Mouse (Mus musculus) left cerebral cortex, adult 8-10 months (tissue): Measurements from ENCODE around the gene Ncoa6. TPM values are rescaled to one million over a fixed set of nuclear protein-coding genes. Genes with fewer than 3 reads are reported as not detected.
"Not testable (repeated sequence)": the region's sequence is repeated elsewhere in the genome, so short reads cannot be mapped to it uniquely, and the experiment has no call there.

Experiments
- DNase-seq, 2 experiments: peaks; one replicate each; pipeline ENCODE4 v3.0.0; 2022; ENCODE audit warnings: low spot score in 2 of 2
- total RNA-seq, 4 experiments: library from RNA; stranded (reverse); gene quantifications; 2 replicates each; pipeline ENCODE4 v1.2.4; 2022

Gene Ncoa6
- total RNA-seq = 10 to 100 TPM; 55.5 to 61.2 (median 57.9) TPM

DNA sequence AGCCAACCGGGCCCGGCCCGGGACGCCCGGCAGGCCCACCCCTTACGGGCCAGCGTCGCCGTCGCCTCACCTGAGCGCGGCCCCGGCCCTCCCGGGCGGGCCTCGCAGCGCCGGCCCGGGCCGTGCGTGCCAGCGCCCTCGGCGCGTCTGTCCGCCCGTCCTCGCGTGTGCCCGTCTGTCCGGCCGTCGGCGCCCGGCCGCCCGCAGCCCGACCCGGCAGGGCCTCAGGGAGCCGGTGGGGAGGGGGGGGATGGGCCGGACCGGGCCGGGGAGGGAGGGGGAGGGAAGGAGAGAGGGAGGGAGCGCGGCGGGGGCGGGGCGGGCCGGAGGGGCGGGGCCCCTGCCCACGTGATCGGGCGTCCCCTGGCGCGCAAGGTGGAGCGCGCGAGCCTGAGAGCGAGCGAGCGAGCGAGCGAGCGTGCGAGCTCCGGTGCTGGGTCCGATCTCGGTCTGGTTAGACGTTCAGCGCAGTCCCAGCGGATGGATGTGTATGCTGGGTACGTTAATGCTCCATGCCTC is at the start of gene Ncoa6:
Ncoa6 (minus strand) TSS at position 325 of the 519 bp plus-strand sequence.
- peak; percentile 28 to 33 for DNase-seq

DNA sequence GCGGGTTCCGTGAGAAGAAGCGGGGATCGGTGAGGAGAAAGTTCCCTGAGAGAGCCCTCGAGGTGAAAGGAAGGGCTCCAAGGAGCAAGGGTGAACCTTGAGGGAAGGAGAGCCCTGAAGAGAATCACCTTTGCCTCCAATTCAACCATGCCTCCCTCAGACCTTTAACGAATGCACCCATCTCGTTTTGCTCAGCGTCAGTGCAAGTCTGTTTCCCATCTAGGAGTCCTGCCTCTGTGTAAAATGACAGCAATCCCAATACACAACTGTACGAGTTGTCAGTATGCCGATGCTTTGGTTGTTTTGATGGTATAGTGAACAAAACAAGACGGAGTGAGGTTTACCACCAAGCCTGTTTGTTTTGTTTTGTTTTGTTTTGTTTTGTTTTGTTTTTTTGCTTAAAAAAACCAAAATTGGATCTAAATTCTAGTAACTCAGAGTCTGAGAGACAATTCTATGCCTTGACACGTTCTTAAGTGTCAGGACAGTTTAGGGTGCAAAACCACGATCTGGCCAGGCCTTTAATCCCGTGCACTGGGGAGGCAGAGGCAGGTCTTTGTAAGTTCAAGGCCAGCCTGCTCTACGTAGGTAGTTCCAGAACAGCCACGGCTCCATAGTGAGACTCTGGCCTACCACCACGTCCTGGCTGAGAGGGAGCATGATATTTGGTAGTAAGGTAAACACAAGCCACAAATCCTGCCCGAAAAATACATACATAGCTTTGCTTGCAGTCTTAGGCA is 45.0 kb upstream of the Ncoa6 start:
- DNase-seq = no peak

DNA sequence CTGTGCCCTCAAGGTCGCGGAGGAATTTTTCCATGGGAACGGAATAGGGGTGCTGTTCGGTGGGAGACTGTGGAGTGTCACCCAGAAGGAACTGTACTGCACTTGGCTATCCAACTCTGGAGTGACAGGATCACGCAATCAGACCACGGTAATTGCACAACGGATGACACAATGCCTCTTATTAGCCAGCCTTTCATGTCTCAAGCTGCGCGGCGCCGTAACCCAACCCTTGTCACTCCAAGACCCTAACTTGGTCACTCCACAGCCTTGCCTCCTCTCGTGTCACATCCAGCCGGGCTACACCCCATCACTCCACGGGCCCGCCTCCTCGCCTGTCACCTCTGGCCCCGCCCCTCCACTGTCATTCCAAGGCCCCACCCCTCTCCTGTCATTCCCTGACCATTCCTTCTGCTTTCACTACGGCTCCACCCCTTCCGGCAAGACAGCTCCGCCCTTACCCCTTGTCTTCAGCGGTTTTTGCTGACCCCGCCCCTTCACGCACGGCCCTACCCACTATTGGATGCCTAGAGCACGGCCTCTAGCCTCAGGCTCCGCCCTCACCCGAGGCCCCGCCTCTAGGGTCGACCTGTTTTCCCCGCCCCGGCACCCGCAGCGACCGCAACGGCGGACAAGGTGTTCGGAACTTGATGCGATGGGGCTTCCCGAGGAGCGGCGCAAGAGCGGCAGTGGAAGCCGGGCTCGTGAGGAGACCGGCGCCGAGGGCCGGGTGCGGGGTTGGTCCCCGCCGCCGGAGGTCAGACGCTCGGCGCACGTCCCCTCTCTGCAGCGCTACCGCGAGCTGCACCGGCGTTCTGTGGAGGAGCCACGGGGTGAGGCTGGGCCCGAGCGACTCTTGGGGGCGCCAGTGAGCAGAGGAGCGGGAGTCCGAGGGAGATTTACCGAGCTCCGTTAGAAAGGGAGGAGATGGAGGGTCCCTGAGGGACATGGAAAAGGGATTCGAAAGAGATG is 44.0 kb upstream of the Ncoa6 start, which contains the start of the genes Acss2 and Ggt7:
Acss2 (plus strand) TSS at position 494 of the 969 bp plus-strand sequence.
Ggt7 (minus strand) TSS at position 783 of the 969 bp plus-strand sequence.
- peak; percentile 94 to 99 for DNase-seq

DNA sequence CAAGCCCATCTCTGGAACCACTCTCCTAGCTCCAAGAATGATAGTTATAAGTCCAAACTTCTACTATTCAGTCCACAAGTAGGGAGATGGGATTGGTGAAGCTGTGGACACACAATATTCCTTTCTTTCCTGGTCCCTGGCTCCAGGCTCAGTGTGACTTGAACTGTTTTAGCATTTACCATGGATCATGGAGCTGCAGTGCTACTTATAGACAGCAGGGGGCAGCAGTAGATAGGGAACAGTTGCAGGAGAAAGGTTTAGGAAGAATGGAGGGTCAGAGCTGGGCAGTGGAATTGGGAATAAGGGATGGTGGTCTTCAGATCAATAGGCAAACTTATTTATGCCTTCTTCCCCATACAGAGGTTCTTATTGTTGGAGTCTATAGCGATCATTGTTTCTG is 42.2 kb upstream of the Ncoa6 start:
- no peak for DNase-seq

DNA sequence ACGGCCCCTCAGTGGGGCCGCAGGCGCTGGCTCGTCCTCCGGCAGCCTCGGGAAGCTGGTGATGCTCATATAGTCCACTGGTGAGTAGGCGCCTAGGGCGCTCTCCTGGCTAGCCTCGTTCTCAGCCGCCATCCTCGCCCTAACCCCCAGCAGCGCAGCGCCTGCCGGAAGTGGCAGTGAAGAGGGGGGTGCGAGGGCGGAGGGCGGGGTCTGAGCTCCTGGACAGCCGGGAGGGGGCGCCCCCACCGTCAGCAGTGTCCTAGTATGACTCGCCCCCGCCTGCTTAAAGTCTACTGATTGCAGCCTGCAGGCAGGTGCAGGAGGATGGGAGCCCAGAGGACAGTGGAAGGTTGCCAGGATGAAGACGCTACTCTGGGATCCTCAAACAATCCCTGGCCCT is 41.0 kb upstream of the Ncoa6 start:
- DNase-seq = peak; percentile 75 to 92

DNA sequence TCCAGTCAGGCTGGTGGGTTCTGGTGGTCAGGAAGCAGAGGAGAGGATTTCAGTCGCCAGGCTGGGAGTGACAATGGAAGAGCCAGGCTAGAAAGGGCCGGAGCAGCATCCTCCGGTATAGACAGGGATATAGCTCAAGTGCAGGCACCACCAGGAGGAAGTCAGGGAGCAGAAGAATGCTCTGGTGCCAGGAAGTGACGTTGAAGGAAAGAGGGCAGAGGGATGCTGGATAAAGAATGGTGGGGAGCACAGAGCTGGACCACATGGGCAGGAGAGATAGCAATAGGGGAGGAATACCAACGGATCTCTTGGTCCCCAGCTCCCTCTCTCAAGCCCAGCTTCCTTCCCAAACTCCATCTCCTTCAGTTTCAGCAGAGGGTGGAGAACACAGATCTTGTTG is 39.8 kb upstream of the Ncoa6 start:
- no peak for DNase-seq

DNA sequence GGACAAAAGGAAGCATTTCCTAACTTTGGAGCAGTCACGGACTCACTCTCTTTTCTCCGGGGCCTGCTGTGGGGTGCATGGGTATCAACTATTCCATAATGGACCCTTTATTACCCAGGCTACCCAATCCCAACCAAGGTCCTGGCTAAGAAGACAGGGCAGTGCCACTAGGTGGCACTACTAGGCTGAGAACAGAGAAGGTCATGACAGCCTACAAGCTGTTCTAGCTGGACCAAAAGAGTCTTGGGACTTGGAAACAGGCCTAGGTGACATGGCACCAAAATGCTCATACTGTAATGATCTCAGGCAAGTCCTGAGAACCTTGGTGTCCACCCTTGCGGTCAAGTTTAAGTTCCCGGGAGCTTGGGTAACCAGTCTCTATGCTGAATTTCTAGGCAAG is 38.8 kb upstream of the Ncoa6 start:
- no peak for DNase-seq

DNA sequence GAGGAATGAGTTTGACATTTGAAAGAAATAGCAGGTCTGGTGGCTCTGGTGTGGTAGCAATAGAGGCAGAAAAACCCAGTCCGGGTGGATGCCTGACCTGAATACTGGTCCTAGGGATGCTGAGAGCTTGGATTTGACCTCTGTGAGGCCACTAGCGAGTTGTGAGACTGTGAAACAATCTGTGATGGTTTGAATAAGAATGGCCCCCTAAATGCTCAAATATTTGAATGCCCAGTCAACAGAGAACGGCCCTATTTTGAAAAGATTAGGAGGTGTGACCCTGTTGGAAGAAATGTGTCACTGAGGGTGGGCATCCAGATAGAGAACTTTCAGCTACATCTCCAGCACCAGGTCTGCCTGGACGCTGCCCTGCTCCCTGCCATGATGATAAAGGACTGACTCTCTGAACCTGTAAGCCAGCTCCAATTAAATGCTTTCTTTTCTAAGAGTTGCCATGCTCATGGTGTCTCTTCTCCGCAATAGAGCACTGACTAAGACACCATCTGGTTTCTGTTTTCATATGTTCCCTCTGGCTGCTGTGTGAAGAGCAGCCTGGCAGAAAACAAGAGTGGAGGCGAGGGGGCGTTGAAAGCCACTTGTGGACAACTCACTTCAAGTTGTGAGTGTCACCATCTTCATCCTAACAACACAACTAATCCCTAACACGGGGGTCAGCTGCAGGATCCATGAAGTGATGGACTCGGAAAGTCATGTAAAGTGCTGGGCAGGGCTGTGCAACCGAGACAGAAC is 34.2 kb upstream of the Ncoa6 start:
- DNase-seq = no peak

DNA sequence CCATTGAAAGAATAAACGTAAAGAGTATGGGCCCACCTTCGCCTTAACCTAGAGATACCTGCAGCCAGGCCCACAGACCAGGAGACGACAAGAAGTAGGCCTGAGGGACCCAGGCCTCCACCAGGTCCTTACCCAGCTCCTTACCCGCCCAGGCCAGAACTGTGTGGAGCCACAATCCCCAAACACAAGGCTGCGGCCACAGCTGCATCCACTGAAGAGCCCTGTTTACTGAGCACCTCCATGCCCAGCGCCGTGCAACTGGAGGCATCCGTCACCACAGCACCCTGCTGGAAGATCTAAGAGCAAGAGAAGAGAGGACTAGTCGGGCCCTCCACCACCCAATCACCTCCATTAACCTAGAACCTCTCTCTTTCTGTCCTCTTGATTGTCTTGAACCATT is 32.1 kb upstream of the Ncoa6 start:
- no peak for DNase-seq

DNA sequence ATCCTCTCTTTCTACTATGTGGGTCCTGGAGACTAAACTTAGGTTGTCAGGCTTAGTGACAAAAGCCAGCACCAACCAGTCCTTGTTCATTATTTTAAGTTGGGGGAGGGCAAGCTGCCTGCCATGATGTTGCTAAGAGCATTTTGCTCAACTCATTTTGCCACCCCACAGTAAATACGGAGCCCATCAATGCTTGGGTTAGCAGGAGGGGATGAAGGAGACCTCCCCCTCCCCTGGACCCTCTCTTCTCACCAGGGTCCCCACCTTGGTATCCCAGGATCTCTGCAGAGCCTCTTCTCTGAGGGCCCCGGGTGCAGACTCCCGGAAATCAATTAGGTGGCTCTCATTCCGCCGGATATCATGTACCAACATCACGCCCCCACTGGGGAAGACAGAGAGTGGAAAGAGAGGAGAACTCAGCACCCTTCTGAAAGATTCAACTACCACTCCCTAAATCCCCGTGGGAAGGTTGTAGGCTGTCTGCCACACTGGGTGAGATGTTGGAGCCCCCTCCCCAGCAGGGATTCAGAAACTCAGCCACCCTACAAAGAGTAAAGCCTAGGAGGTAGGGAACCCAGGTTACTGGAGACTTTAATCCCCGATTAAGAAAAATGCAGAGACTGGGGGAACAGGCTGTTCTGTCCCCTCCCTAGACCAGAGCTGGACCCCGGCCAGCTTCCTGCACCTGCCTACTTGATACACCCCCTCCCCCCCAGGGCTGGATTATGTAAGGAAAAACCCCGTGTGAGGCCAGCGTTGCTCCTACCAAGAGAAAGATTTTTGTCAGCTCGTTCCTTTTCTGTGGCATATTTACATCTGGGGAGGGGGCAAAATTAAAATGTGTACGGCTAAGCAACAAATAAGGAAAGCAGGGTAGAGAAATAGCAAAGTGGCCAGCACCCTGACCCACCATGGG is 31.0 kb upstream of the Ncoa6 start:
- no peak for DNase-seq

DNA sequence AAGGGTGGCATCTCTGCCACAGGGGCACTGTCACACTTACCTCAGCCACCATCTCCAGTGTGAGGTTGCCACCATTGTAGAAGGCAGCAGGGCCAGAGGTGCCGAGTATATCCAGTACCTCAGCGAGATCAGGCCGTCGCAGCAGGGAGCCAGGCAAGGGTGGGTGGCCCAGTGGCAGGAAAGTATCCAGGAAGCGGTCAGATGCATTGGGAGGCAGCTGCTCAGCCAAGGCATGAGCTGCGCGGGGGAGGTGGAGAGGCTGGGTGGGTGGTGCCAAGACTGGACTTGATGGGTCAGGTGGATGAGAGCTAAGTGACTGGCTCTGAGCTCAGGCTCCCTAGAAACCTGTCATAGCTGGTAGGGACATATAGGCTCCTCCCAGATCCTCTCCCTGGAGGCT is 28.9 kb upstream of the Ncoa6 start:
- peak in 1 of 2 experiments; percentile 66 for DNase-seq

DNA sequence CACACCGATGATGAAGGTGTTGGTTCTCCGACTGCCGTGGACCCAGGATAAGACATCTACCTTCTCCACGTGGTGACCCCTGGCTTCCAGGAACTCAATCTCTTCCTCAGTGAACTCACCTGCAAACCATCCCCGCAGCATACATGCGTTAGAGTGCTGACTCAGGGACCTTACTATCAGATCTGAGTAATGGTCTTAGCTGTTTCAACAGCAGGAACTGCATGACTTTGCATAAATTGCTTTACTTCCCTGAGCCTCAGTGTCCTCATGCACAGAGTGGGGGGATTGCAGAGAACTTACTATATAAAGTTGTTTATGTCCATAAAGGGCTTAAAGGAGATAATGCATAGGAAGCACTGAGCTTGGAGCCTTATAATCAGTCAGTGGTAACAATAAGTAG is 17.3 kb upstream of the Ncoa6 start:
- DNase-seq = no peak

DNA sequence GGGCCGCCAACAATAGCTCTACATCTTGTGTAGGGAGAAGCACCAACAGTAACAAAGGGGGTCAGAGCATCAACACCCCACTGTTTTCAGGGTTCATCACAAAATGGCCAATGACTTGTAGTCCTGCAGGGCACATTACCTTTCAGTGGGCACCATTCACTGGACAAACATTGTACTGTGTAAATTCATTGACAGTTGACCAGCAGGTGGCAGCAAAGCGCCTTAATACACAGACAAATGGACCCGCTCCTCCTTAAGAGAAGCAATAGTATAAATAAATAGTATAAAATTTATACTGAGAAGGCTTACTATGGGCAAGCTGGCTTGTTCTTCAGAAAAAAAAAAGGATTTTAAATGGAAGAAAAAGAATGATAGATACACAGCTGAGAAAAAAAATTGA is 8.3 kb upstream of the Ncoa6 start:
- no peak for DNase-seq

DNA sequence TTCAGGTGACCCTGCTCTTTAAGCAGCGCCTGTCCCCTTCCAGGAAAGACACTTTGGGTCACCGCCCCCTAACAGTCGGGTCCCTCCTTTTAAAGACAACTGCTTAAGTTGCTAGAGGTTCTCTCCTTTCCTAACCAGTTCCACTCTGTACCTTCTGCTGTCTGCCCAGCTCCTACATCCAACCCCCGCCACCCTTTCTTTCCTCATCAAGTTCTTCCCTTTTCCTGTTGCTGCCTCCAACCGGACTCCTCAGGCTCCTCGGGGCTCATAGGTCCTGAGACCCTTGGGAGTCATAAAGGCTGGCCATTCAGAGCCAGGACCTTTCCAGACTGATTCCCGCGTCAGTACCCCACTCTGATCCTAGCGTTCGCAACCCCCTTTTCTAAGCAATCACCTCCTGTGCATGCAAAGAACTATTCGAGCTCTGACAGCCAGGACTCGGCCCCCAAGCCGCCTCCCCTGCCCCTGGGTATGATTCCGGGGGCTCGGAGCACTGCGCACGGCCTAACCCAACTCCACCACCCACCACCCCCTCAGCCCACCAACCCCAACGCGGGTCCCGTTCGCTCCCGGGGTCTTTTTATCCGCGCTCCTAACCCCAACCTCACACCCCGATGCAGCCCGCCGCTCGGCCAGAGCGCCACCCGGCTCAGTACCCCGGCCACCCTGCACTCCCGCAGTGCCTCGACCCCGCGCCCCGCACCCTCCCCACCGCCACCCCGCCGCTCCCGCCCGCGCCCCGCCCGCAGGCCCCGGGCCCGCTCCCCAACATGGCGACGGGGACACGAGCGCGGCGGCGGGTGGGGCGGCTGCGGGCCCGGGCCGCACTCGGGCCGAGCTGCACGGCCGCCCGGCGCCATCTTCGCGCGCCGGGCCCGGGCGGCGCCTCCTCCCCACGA is 774 bp downstream of the Ncoa6 start:
- peak in 1 of 2 experiments; percentile 36 for DNase-seq

DNA sequence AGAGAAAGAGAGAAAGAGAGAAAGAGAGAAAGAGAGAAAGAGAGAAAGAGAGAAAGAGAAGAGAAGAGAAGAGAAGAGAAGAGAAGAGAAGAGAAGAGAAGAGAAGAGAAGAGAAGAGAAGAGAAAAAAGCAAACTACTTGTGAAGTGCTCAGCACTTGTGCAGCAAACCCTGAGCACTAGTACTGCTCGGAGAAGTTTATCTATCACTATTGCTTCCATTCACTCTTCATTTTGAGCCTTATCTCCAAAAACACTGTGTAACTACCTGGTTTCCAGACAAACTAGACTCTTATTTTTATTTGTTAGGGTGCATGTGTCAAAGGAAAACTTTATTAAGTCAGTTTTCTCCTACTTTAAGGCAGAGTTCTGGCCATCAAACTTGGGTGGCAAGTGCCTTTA is 6.8 kb downstream of the Ncoa6 start:
- no peak for DNase-seq

DNA sequence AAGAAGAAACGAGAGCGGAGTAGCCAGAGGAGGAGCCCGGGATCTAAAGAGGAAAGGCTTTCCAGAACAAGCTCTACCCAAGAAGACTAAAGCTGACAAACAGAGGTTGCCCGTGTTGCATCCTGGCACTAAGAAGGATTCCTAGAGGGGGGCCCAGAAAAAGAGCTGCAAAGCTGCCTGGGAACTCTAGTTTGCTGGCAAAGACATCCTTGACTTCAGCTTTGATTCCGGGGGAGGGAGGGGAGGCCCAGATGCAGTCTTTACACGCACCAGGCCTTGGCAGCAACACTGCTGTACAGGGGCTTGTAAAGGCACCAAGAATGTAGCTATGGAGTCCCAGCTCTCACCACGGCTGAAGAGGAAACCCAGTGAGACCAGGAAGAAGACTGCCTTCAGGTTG is 20.1 kb downstream of the Ncoa6 start:
- no peak for DNase-seq

DNA sequence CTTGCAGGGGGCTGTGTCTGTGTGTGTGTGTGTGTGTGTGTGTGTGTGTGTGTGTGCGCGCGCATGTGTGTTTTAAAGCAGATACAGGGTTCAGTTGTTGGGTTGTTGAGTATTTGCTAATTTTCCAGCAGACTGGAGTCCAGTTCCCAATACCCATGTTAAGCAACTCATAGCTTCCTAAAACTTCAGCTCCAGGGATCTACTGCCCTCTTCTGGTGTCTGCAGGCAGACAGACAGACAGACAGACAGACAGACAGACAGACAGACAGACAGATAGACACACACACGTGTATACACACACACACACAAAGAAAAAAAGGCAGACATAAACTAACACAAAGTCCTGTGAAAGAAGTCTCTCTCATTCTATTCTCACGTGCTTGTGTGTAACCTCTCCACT is 22.4 kb downstream of the Ncoa6 start:
- DNase-seq = no peak

DNA sequence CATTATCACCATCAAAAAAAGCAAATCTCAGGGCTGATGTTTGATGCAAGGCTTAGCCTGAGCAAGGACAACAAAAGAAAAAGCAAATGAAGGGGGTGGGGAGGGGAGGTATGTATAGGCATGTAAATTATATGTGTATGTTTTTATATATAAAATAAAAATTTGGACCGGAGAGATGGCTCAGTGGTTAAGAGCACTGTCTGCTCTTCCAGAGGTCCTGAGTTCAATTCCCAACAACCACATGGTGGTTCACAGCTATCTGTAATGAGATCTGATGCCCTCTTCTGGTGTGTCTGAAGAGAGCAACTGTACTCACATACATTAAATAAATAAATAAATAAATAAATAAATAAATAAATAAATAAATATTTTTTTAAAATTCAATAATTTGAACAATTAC is 25.8 kb downstream of the Ncoa6 start:
- DNase-seq = not testable (repeated sequence)

DNA sequence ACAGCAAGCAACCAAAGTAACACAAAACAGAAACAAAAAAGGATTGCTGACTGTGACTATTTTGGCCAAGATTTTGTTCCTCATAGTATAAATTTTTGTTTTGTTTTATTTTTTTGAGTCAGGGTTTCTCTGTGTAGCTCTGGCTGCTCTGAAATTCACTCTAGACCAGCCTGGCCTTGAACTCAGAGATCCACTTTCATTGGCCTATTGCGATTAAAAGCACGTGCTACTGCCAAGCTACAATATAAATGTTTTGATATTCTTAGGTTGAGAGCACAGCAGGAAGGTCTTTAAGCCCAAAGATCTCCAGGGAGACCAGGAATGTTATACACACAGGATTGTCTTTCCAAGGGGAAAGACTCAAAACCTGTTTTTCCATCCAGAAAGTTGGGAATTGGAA is 30.2 kb downstream of the Ncoa6 start:
- no peak for DNase-seq
